Mouse (Mus musculus) midbrain, embryonic 11.5 days (tissue): ENCODE results near the gene Smad9. TPM values are rescaled to one million over a fixed set of nuclear protein-coding genes. Genes with fewer than 3 reads are reported as not detected.

Experiments used
- ATAC-seq: fragments of 200-750 bp; cut with Nextera tagmentation; 2 replicates; pipeline ENCODE4 v1.8.0; 2017; ENCODE audit warnings: moderate TSS enrichment, moderate library complexity; ENCODE audit not compliant: low FRiP score
- DNase-seq: peaks from one replicate; pipeline ENCODE4 v3.0.0; 2015; ENCODE audit warnings: low spot score; ENCODE audit errors: missing footprints
- H3K27ac ChIP-seq: fragments of 300-500 bp; sonication (generic); 2 replicates; pipeline ENCODE4 v1.5.1; 2014; ENCODE audit warnings: low read depth, low read length
- H3K27me3 ChIP-seq: fragments of 300-500 bp; sonication (generic); 2 replicates; pipeline ENCODE4 v1.6.1; 2014; ENCODE audit warnings: mild to moderate bottlenecking, low read length, moderate library complexity, mixed read lengths; ENCODE audit not compliant: control insufficient read depth, insufficient read depth
- H3K36me3 ChIP-seq: fragments of 300-500 bp; sonication (generic); 2 replicates; pipeline ENCODE4 v1.6.1; 2014; ENCODE audit warnings: mild to moderate bottlenecking, low read length, moderate library complexity, mixed read lengths; ENCODE audit not compliant: control insufficient read depth, insufficient read depth
- H3K4me1 ChIP-seq: fragments of 300-500 bp; sonication (generic); 2 replicates; pipeline ENCODE4 v1.6.1; 2014; ENCODE audit warnings: low read length; ENCODE audit not compliant: control insufficient read depth, insufficient read depth
- H3K4me2 ChIP-seq: fragments of 300-500 bp; sonication (generic); 2 replicates; pipeline ENCODE4 v1.6.1; 2014; ENCODE audit warnings: mild to moderate bottlenecking, moderate library complexity
- H3K4me3 ChIP-seq: fragments of 300-500 bp; sonication (generic); 2 replicates; pipeline ENCODE4 v1.5.1; 2014; ENCODE audit warnings: low read depth, low read length
- H3K9ac ChIP-seq: fragments of 300-500 bp; sonication (generic); 2 replicates; pipeline ENCODE4 v1.6.1; 2014; ENCODE audit warnings: low read length
- H3K9me3 ChIP-seq: fragments of 300-500 bp; sonication (generic); 2 replicates; pipeline ENCODE4 v1.6.1; 2016; ENCODE audit warnings: low read length; ENCODE audit not compliant: control insufficient read depth
- WGBS: fragments of 180-500 bp; shearing (Covaris S2); extraction: QIAGEN DNeasy Blood & Tissue Kit; methylation state at CpG from one replicate; pipeline ENCODE4 v1.1.7; 2014; 5-methylcytosine and 5-hydroxymethylcytosine counted together
- polyA plus RNA-seq: library from polyadenylated mRNA; unstranded; fragments of >200 nt; fragmentation: Nextera tagmentation; extraction: Ambion mirVana; gene quantifications from 2 replicates; pipeline ENCODE4 v1.2.1, GENCODE M21; 2014

Smad9 gene
- polyA plus RNA-seq, 1 experiment from 2014 or later, result 0.27 TPM

DNA sequence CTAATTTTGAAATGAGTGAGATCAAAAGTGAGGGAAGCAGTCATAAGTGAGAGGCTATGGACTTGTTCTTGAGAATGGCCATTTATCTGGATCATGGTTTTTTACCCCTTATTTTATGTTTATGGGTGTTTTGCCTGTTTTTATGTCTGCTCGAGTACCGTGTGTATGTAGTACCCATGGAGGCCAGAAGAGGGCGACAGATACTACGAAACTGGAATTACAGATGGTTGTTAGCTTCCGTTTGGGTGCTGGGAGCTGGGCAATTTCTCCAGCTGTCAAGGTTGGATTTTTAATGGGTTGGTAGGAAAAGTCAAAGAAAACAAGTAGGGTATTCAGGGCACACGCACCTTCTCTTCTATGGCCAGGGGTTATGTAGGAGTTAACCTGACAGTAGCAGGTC lies 38.4 kb downstream of the Smad9 start:
- no peaks in the 10 kb centered on the region for H3K27me3 ChIP-seq
- DNase-seq, result no peak
- H3K9me3 ChIP-seq, result peaks cover 5% of the 10 kb centered on the region; the same call in 1 of the 2 replicates
- H3K9ac ChIP-seq, result no peak overlapping the region
- no peaks in the 10 kb centered on the region for H3K36me3 ChIP-seq
- H3K4me1 ChIP-seq, result no peaks in the 10 kb centered on the region
- H3K27ac ChIP-seq, result no peak overlapping the region
- WGBS, result 83% methylated on average over 6 of the region's 6 CpGs
- H3K4me2 ChIP-seq, result no peak overlapping the region
- no peak overlapping the region for H3K4me3 ChIP-seq
- ATAC-seq, result no peak

DNA sequence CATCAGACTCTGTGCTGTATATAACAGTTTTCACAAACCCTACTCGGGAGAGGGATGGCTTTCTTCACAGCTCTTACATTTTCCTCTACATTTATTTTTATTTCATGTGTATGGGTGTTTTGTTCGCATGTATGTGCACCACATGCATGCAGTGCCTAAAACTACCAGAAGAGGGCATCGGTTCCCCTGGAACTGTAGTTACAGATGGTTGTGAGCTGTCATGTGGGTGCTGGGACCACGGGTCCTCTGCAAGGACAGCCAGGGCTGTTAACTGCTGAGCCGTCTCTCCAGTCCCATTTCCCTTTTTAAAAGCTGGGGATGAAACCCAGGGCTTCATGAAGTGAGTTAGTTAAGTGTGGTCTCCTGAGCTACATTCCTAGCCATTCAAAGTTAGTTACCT lies 40.0 kb downstream of the Smad9 start:
- DNase-seq (no peak), ATAC-seq (no peak)
- H3K4me1 ChIP-seq, result no peaks in the 10 kb centered on the region
- H3K27ac ChIP-seq, result no peak overlapping the region
- H3K9me3 ChIP-seq, result peaks cover 5% of the 10 kb centered on the region; the same call in 1 of the 2 replicates
- 91% methylated on average over 5 of the region's 5 CpGs for WGBS
- H3K4me3 ChIP-seq, result no peak overlapping the region
- H3K9ac ChIP-seq, result no peak overlapping the region
- H3K4me2 ChIP-seq, result no peak overlapping the region
- H3K36me3 ChIP-seq, result no peaks in the 10 kb centered on the region
- H3K27me3 ChIP-seq, result no peaks in the 10 kb centered on the region

DNA sequence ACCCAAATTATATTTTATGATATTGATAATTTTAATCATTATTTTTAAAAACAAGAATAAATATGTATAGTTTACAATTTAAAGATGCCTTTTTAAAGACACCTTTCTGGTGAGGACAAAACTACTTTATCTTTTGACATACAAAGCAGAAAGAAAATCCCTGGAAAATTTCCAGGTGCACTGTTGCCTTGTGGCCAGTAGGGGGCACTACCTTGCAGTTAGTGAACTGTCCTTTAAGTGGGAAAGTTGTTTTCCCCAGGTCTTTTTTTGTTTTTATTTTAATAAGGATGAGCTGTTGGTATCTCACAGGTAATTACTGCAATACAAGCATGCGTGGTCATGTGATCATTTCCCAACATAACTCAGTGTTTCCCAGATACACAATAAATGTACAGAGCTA lies 40.4 kb downstream of the Smad9 start:
- no peak overlapping the region for H3K4me2 ChIP-seq
- DNase-seq (no peak), ATAC-seq (no peak)
- H3K27me3 ChIP-seq, result no peaks in the 10 kb centered on the region
- no peak overlapping the region for H3K4me3 ChIP-seq
- H3K27ac ChIP-seq, result no peak overlapping the region
- H3K4me1 ChIP-seq, result no peaks in the 10 kb centered on the region
- no peak overlapping the region for H3K9ac ChIP-seq
- 93% methylated on average over 1 of the region's 1 CpGs for WGBS
- peaks cover 5% of the 10 kb centered on the region; the same call in 1 of the 2 replicates for H3K9me3 ChIP-seq
- no peaks in the 10 kb centered on the region for H3K36me3 ChIP-seq

DNA sequence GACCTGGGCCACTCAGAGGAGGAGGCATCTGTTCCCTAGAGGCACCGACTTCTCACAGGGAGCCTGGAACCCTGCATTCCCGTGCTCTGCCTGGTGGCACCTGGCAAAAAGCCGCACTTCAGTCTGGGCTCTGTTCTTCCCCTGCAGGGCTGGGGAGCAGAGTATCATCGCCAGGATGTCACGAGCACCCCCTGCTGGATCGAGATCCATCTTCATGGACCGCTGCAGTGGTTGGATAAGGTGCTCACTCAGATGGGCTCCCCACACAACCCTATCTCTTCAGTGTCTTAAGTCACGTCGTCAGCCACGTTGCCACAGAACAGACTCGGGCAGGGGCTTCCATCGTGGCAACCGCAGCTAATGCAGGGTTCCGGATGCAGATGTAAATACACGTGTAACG lies 41.8 kb downstream of the Smad9 start:
- Histone ChIP-seq H3K9ac (no peak overlapping the region), H3K4me1 (no peaks in the 10 kb centered on the region), H3K4me3 (no peak overlapping the region), H3K36me3 (no peaks in the 10 kb centered on the region), H3K27me3 (no peaks in the 10 kb centered on the region), H3K9me3 (peaks cover 5% of the 10 kb centered on the region; the same call in 1 of the 2 replicates), H3K27ac (no peak overlapping the region), H3K4me2 (no peak overlapping the region)
- DNase-seq (no peak), ATAC-seq (peak; percentile 55; the same call in 1 of the 2 replicates)
- 35% methylated on average over 16 of the region's 16 CpGs for WGBS

DNA sequence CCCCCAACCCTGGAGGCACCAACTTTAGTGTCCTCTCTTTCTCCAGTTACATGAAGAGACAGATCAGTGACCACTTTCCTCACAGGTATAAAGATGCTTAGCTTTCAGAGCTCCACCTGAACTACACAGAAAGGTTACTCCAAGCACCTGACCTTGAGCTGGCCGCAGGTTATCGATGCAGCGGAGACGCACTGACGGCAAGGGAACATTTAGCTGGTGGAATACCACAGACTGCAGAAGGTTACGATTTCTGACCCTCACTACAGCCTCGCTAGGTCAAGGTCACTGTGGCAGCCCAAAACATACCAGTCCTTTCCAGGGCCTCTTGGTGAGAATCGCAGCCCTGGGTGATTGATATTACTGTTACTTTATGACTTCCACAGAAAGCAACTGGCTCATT lies 48.3 kb downstream of the Smad9 start:
- Histone ChIP-seq H3K27ac (no peak overlapping the region), H3K9me3 (no peaks in the 10 kb centered on the region), H3K4me1 (peaks cover 16% of the 10 kb centered on the region), H3K4me3 (no peak overlapping the region), H3K9ac (no peak overlapping the region), H3K27me3 (no peaks in the 10 kb centered on the region), H3K4me2 (no peak overlapping the region), H3K36me3 (peaks cover 9% of the 10 kb centered on the region)
- no peak for DNase-seq
- WGBS, result 96% methylated on average over 8 of the region's 8 CpGs
- no peak for ATAC-seq

DNA sequence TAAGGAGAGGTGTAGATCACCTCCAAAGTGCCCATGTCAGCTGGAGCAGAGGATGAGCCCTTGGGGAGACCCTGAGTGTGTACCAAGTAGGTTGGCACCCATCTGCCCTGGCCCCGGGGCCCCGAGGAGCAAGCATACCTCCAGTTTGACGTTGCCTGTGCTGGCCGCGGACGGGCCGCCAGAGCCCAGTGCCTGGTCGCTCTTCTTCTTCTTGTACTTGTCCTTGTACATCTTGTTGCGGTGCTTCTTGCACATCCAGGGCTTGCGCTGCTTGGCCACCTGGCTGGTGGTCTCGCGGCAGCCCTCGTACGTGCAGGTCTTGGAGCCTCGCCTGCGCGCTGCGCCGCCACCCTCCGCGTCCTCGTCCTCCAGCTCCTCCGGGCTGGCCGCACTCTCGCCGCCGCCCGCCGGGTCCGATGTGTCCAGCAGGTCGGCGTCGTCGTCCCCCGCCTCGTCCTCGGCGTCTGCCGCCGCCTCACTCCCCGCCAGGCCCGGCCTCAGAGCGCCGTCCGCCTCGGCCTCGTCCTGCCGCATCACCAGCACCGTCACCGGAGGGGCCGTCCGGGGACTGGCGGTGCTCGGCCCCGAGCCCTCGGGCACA lies 51.8 kb downstream of the Smad9 start:
- H3K4me1 ChIP-seq, result peaks cover 16% of the 10 kb centered on the region
- H3K4me3 ChIP-seq, result peak overlapping the region; percentile 86
- peaks cover 9% of the 10 kb centered on the region for H3K36me3 ChIP-seq
- peak overlapping the region; percentile 82 for H3K27ac ChIP-seq
- WGBS, result under 1% methylated on average over 56 of the region's 56 CpGs
- H3K4me2 ChIP-seq, result peak overlapping the region; percentile 98
- DNase-seq (no peak), ATAC-seq (peak; percentile 84)
- H3K27me3 ChIP-seq, result no peaks in the 10 kb centered on the region; the same call in 1 of the 2 replicates
- peak overlapping the region; percentile 92 for H3K9ac ChIP-seq
- H3K9me3 ChIP-seq, result no peaks in the 10 kb centered on the region

DNA sequence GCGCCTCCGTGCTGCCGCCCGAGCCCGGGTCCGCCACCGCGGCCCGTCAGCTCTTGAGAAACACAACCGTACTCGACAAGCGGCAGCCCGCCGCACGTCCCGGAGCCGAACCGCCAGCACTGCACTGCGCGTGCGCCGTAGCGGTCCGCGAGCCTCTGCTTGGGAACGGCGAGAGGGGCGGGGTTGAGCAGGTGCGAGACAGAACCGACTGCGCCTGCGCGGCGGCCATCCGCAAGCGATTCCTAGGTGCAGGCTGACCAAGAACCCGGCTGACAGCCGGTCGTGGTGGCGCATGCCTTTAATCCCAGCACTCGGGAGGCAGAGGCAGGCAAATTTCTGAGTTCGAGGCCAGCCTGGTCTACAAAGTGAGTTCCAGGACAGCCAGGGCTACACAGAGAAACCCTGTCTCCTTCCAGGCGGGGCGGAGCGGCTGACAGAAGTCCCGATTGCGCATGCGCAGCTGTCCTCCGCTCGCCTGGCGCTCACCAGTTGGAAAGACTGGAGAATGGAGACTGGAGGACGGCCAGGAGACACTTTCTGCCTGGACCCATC lies 52.4 kb downstream of the Smad9 start, which contains the start of gene Rfxap:
Gene Rfxap (minus strand): TSS at position 126 of the 552 bp plus-strand sequence.
- Histone ChIP-seq H3K4me1 (peaks cover 16% of the 10 kb centered on the region), H3K27me3 (no peaks in the 10 kb centered on the region; the same call in 1 of the 2 replicates), H3K9ac (peak within 1 kb of the TSS; percentile 92), H3K4me3 (peak within 1 kb of the TSS; percentile 86), H3K36me3 (peaks cover 9% of the 10 kb centered on the region), H3K27ac (peak within 1 kb of the TSS; percentile 82), H3K9me3 (no peaks in the 10 kb centered on the region), H3K4me2 (peak within 1 kb of the TSS; percentile 98)
- DNase-seq (peak; percentile 100), ATAC-seq (peak; percentile 93)
- WGBS, result under 1% methylated on average over 52 of the region's 52 CpGs

DNA sequence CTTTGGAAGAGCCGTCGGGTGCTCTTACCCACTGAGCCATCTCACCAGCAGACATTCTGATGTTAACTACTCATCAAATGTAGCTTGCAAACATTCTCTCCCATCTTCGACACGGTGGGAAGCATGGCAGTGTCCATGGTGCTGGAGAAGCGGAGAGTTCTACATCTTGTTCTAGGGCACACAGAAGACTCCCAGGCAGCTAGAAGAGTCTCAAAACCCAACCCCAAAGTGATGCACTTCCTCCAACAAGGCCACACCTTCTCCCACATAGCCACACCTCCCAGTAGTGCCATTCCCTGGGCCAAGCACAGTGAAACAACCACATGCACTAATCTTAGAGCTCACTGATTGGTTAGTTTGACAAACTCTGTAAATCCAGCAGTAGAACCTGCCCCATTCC lies 53.7 kb downstream of the Smad9 start:
- no peaks in the 10 kb centered on the region; the same call in 1 of the 2 replicates for H3K27me3 ChIP-seq
- H3K4me1 ChIP-seq, result peaks cover 16% of the 10 kb centered on the region
- no peak overlapping the region for H3K4me3 ChIP-seq
- H3K4me2 ChIP-seq, result no peak overlapping the region
- H3K9me3 ChIP-seq, result no peaks in the 10 kb centered on the region
- H3K27ac ChIP-seq, result no peak overlapping the region
- WGBS, result 76% methylated on average over 5 of the region's 5 CpGs
- DNase-seq, result no peak
- no peak for ATAC-seq
- peaks cover 3% of the 10 kb centered on the region; the same call in 1 of the 2 replicates for H3K36me3 ChIP-seq
- no peak overlapping the region for H3K9ac ChIP-seq

DNA sequence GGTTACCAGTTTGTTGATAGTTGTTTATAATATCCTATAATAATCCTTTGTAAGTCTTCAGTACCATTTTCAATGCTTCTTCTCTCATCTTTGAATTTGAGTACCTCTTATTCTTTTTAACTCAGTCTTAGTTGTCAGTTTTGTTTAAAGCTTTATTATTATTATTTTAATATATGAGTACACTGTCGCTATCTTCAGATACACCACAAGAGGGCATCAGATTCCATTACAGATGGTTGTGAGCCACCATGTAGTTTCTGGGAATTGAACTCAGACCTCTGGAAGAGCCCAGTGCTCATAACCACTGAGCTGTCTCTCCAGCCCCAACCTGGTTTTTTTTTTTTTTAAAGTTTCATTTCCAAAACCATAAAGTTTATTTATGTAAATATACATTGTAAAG lies 56.2 kb downstream of the Smad9 start:
- H3K9me3 ChIP-seq, result no peaks in the 10 kb centered on the region
- H3K4me1 ChIP-seq, result peaks cover 4% of the 10 kb centered on the region; the same call in 1 of the 2 replicates
- no peak overlapping the region for H3K4me2 ChIP-seq
- no peaks in the 10 kb centered on the region for H3K36me3 ChIP-seq
- no peak overlapping the region for H3K4me3 ChIP-seq
- H3K27ac ChIP-seq, result no peak overlapping the region
- no peak overlapping the region for H3K9ac ChIP-seq
- DNase-seq, result no peak
- ATAC-seq, result no peak
- H3K27me3 ChIP-seq, result no peaks in the 10 kb centered on the region; the same call in 1 of the 2 replicates
- WGBS, result 51% methylated on average over 1 of the region's 1 CpGs
